Mouse (Mus musculus): ENCODE measurements at regions not wholly inside any gene's neighbourhood (a gene's known extent, or its start where the extent isn't known, plus 50 kb on each side); places are given as distances from the start of the nearest gene placed in this dataset.

GRCm38 (mm10) chr9:79269646-79270213 is 448.9 kb downstream of the Col12a1 start:
- Histone ChIP-seq H3K4me2 (replicated peaks) (no peak overlapping the region), H3K36me3 (no peaks in the 10 kb centered on the region), H3K4me3 (replicated peaks) (no peak overlapping the region), H3K27ac (replicated peaks) (no peak overlapping the region), H3K4me1 (no peaks in the 10 kb centered on the region), H3K9me3 (replicated peaks) (no peaks in the 10 kb centered on the region), H3K9ac (no peak overlapping the region), H3K27me3 (no peaks in the 10 kb centered on the region)
- peak; percentile 77; the same call in 1 of the 2 replicates for ATAC-seq (ENCODE audit: insufficient number of reproducible peaks, low FRiP score, low TSS enrichment, low read depth)
- WGBS = 67% methylated on average over 13 of the region's 13 CpGs

DNA sequence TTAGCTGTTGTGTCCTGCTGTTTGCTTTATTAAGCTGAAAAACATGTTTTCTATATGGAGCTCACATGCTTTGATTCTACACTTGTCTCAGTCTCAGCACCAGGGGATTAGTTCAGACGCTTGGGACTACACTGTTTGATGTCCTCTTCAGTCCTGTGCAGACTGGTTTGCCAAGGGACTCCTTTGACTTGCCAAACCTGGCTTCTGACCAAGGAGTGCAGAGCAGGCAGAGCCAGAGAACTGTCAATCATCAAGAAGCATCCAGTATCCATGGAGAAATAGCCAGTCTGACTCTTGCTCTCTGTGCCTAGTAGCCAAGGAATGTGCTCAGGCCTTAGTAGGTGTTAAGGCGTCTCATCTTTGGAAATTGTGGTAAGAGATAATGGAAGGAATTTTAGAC is 448.4 kb downstream of the Col12a1 start:
- 56% methylated on average over 2 of the region's 2 CpGs for WGBS
- H3K36me3 ChIP-seq = no peaks in the 10 kb centered on the region
- no peak overlapping the region for H3K27ac ChIP-seq (replicated peaks)
- H3K9ac ChIP-seq = no peak overlapping the region
- H3K4me2 ChIP-seq (replicated peaks) = no peak overlapping the region
- no peaks in the 10 kb centered on the region for H3K27me3 ChIP-seq
- no peaks in the 10 kb centered on the region for H3K9me3 ChIP-seq (replicated peaks)
- no peak overlapping the region for H3K4me3 ChIP-seq (replicated peaks)
- ATAC-seq (ENCODE audit: insufficient number of reproducible peaks, low FRiP score, low TSS enrichment, low read depth) = no peak
- H3K4me1 ChIP-seq = no peaks in the 10 kb centered on the region

DNA sequence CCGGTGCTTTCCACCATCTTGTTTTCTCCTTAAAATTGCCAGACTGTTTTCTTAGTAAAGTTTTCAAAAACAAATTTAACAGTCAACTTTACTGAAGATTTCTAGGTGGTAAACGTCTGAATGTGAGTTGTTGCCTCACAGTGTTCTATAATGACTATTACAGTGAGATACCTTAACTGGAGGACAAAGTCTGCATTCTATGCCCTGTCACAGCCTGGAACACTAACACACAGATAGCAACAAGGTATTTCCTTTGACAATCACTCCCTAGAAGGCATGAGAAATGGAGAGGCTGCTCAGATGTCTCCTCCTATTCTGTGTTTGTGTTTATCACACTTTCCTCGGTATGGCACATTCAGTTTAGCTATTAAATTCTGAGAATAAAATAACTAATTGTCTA is 430.8 kb downstream of the Col12a1 start:
- Histone ChIP-seq H3K9me3 (replicated peaks) (no peaks in the 10 kb centered on the region), H3K4me3 (replicated peaks) (no peak overlapping the region), H3K4me1 (no peaks in the 10 kb centered on the region), H3K27ac (replicated peaks) (no peak overlapping the region), H3K27me3 (no peaks in the 10 kb centered on the region), H3K9ac (no peak overlapping the region), H3K36me3 (no peaks in the 10 kb centered on the region), H3K4me2 (replicated peaks) (no peak overlapping the region)
- no peak for ATAC-seq (ENCODE audit: insufficient number of reproducible peaks, low FRiP score, low TSS enrichment, low read depth)
- WGBS = 88% methylated on average over 3 of the region's 3 CpGs

DNA sequence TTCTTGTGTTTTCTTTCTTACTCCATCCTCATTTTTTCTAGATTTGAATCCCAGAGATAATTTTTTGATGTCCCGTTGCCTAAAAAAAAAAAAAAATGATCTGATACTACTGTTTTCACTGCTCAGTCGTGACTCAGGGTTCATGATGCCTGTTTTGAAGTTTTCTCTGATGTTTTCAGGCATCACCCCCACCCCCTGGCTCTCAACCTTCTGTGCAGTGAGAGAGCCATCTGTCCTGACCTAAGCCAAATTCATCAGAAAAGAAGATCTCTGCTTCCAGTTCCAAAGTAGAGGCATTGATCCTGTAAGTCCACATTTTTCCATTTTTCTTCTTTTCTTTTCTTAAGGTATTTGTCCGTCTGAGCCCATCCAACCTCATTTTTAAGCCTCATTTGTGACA is 423.3 kb downstream of the Col12a1 start:
- Histone ChIP-seq H3K9ac (no peak overlapping the region), H3K36me3 (no peaks in the 10 kb centered on the region), H3K4me2 (replicated peaks) (no peak overlapping the region), H3K27ac (replicated peaks) (no peak overlapping the region), H3K9me3 (replicated peaks) (no peaks in the 10 kb centered on the region), H3K4me1 (no peaks in the 10 kb centered on the region), H3K27me3 (no peaks in the 10 kb centered on the region), H3K4me3 (replicated peaks) (no peak overlapping the region)
- WGBS = 72% methylated on average over 3 of the region's 3 CpGs
- ATAC-seq (ENCODE audit: insufficient number of reproducible peaks, low FRiP score, low TSS enrichment, low read depth) = no peak

- Histone ChIP-seq H3K4me3 (replicated peaks) (no peak overlapping the region), H3K27me3 (no peaks in the 10 kb centered on the region), H3K4me2 (replicated peaks) (no peak overlapping the region), H3K27ac (replicated peaks) (no peak overlapping the region), H3K9ac (no peak overlapping the region), H3K36me3 (no peaks in the 10 kb centered on the region), H3K9me3 (replicated peaks) (no peaks in the 10 kb centered on the region), H3K4me1 (no peaks in the 10 kb centered on the region)
- no peak for ATAC-seq (ENCODE audit: insufficient number of reproducible peaks, low FRiP score, low TSS enrichment, low read depth)
- WGBS = 76% methylated on average over 3 of the region's 3 CpGs
Observed at GRCm38 (mm10) chr9:79301580-79301979, 417.1 kb downstream of the Col12a1 start.

DNA sequence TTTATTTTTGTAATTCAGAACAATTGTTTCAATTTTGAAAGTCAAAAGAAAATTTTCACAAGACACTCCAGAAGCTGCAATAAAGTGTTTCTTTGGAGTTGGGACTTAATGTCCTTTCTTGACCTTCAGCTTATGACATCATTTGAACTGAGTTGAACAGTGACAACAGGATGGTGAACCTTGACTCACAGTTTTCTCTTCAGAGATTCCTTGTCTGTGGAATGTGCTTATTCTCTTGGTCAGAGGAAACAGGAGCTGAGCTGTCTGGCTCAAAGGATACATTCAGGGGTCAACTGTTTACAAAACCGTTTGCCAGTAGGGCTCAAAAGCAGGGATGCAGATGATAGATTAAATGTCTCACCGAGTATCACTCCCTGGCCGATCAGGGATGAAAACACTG is 408.0 kb downstream of the Col12a1 start:
- WGBS = 57% methylated on average over 3 of the region's 3 CpGs
- ATAC-seq (ENCODE audit: insufficient number of reproducible peaks, low FRiP score, low TSS enrichment, low read depth) = no peak
- Histone ChIP-seq H3K4me3 (replicated peaks) (no peak overlapping the region), H3K4me1 (no peaks in the 10 kb centered on the region), H3K9ac (no peak overlapping the region), H3K27me3 (no peaks in the 10 kb centered on the region), H3K27ac (replicated peaks) (no peak overlapping the region), H3K4me2 (replicated peaks) (no peak overlapping the region), H3K9me3 (replicated peaks) (no peaks in the 10 kb centered on the region), H3K36me3 (no peaks in the 10 kb centered on the region)

GRCm38 (mm10) chr9:79317411-79317810 is 401.2 kb downstream of the Col12a1 start:
- Histone ChIP-seq H3K4me1 (0 out of 2 replicates have a peak, but pooled peaks cover 6% of the 10 kb centered on the region), H3K9ac (no peak overlapping the region), H3K27ac (replicated peaks) (peak overlapping the region; percentile 55), H3K4me2 (replicated peaks) (no peak overlapping the region), H3K9me3 (replicated peaks) (no peaks in the 10 kb centered on the region), H3K27me3 (no peaks in the 10 kb centered on the region), H3K4me3 (replicated peaks) (no peak overlapping the region), H3K36me3 (no peaks in the 10 kb centered on the region)
- no peak for ATAC-seq (ENCODE audit: insufficient number of reproducible peaks, low FRiP score, low TSS enrichment, low read depth)

DNA sequence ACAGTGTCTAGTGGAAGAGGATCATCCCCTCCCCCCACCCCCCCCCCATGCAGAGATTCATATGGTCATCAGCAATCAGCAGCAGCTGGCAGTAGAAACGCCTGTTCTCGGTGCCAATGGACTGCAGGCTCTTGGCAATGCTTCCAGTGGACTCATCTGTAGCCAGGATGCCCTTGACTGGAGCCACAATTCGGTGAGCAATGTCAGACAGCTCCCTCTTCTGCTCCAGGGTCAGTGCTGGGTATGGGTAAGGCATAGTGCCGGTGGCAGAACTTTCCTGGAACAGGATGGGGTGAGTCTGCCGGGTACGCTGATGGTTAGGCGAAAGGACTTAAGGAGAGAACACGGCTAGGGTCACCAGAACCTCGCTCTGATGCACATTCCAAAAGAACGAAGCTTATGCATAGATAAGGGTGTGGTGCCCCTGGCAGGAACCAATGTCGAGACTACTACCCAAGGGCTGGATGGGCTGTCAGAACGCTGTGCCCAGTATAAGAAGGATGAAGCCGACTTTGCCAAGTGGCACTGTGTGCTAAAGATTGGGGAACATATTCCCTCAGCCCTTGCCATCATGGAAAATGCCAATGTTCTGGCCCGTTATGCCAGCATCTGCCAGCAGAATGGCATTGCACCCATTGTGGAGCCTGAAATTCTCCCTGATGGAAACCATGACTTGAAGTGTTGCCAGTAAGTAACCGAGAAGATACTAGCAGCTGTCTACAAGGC is 372.1 kb downstream of the Col12a1 start:
- H3K27me3 ChIP-seq = no peaks in the 10 kb centered on the region
- no peak overlapping the region for H3K4me2 ChIP-seq (replicated peaks)
- H3K27ac ChIP-seq (replicated peaks) = no peak overlapping the region
- H3K9ac ChIP-seq = no peak overlapping the region
- H3K9me3 ChIP-seq (replicated peaks) = 0 out of 2 replicates have a peak, but pooled peaks cover 4% of the 10 kb centered on the region
- no peaks in the 10 kb centered on the region for H3K4me1 ChIP-seq
- ATAC-seq (ENCODE audit: insufficient number of reproducible peaks, low FRiP score, low TSS enrichment, low read depth) = no peak
- no peaks in the 10 kb centered on the region for H3K36me3 ChIP-seq
- H3K4me3 ChIP-seq (replicated peaks) = no peak overlapping the region
- WGBS = 91% methylated on average over 15 of the region's 15 CpGs

DNA sequence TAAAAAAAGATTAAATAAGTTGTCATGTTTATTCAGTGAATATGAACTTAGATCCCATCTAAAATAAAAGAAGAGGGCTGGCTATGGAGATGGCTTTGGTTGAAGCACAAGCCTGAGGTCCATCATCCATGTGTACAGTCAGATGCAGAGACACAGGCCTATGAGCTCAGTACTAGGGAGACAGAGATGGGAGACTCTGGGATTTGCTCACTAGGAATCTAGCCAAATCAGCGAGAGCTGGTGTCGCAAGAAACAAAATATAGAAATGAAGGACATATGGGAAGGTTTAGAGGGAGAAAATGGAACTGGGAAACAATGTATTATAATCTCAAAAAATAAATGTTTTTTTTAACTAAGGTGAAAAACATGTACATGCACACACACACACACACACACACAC is 326.6 kb downstream of the Col12a1 start:
- no peak for ATAC-seq (ENCODE audit: insufficient number of reproducible peaks, low FRiP score, low TSS enrichment, low read depth)
- H3K36me3 ChIP-seq = no peaks in the 10 kb centered on the region
- H3K27me3 ChIP-seq = no peaks in the 10 kb centered on the region
- no peak overlapping the region for H3K4me3 ChIP-seq (replicated peaks)
- no peaks in the 10 kb centered on the region for H3K9me3 ChIP-seq (replicated peaks)
- no peak overlapping the region for H3K27ac ChIP-seq (replicated peaks)
- H3K4me1 ChIP-seq = no peaks in the 10 kb centered on the region
- no peak overlapping the region for H3K4me2 ChIP-seq (replicated peaks)
- WGBS = 65% methylated on average over 2 of the region's 2 CpGs
- H3K9ac ChIP-seq = no peak overlapping the region

DNA sequence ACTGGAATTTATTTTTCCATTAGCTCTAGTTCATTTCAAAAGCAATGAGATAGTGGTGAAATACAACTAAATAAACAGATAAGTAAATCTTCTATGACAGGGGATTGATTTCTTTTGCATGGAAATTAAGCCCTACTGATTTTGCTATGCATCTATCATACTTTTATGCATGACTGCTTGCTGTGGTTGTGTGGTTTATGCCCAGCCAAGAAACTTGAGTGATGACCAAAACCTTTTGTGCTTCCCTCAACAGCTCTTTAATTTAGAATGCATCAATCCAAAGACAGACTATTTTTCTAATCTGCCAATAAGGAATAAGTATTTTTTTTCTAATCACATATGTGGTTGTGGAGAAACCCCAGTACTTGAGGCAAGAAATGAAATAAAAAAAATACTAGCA is 303.6 kb downstream of the Col12a1 start:
- Histone ChIP-seq H3K36me3 (no peaks in the 10 kb centered on the region), H3K27ac (replicated peaks) (no peak overlapping the region), H3K9me3 (replicated peaks) (no peaks in the 10 kb centered on the region), H3K4me1 (no peaks in the 10 kb centered on the region), H3K4me2 (replicated peaks) (no peak overlapping the region), H3K27me3 (no peaks in the 10 kb centered on the region), H3K4me3 (replicated peaks) (no peak overlapping the region), H3K9ac (no peak overlapping the region)
- ATAC-seq (ENCODE audit: insufficient number of reproducible peaks, low FRiP score, low TSS enrichment, low read depth) = no peak

GRCm38 (mm10) chr9:79430417-79430816 is 288.2 kb downstream of the Col12a1 start:
- Histone ChIP-seq H3K27me3 (no peaks in the 10 kb centered on the region), H3K4me2 (replicated peaks) (no peak overlapping the region), H3K36me3 (no peaks in the 10 kb centered on the region), H3K4me3 (replicated peaks) (no peak overlapping the region), H3K9me3 (replicated peaks) (no peaks in the 10 kb centered on the region), H3K9ac (no peak overlapping the region), H3K27ac (replicated peaks) (no peak overlapping the region), H3K4me1 (no peaks in the 10 kb centered on the region)
- WGBS = 41% methylated on average over 1 of the region's 1 CpGs
- ATAC-seq (ENCODE audit: insufficient number of reproducible peaks, low FRiP score, low TSS enrichment, low read depth) = no peak

- no peak overlapping the region for H3K9ac ChIP-seq
- 0 out of 2 replicates have a peak, but pooled peaks cover 10% of the 10 kb centered on the region for H3K4me1 ChIP-seq
- 58% methylated on average over 3 of the region's 3 CpGs for WGBS
- H3K4me3 ChIP-seq (replicated peaks) = no peak overlapping the region
- no peak overlapping the region for H3K4me2 ChIP-seq (replicated peaks)
- no peak for ATAC-seq (ENCODE audit: insufficient number of reproducible peaks, low FRiP score, low TSS enrichment, low read depth)
- no peaks in the 10 kb centered on the region for H3K9me3 ChIP-seq (replicated peaks)
- no peaks in the 10 kb centered on the region for H3K36me3 ChIP-seq
- H3K27me3 ChIP-seq = no peaks in the 10 kb centered on the region
- no peak overlapping the region for H3K27ac ChIP-seq (replicated peaks)
Observed at GRCm38 (mm10) chr9:79437636-79438035, 281.0 kb downstream of the Col12a1 start.
